Mouse (Mus musculus): Measurements from ENCODE around the gene 1700012B09Rik.

Gene 1700012B09Rik

GRCm38 (mm10) chr9:14770803-14771471 lies at the start of gene 1700012B09Rik:
Gene 1700012B09Rik, minus strand, starts transcription at chr9:14771030.
- peak; percentile 30 for DNase-seq

- DNase-seq, result no peak
These were observed 39.3 kb upstream of the 1700012B09Rik start for GRCm38 (mm10) chr9:14810111-14810510.

- no peak for DNase-seq
These were observed 36.0 kb upstream of the 1700012B09Rik start for GRCm38 (mm10) chr9:14806786-14807185.

GRCm38 (mm10) chr9:14805714-14806113 lies 34.9 kb upstream of the 1700012B09Rik start:
- DNase-seq, result no peak

- DNase-seq, result no peak
These were observed 16.5 kb upstream of the 1700012B09Rik start for GRCm38 (mm10) chr9:14787356-14787755.

- DNase-seq, result peak; percentile 90
These were observed 13.5 kb upstream of the 1700012B09Rik start, which contains the start of the genes Mre11a and Ankrd49 for GRCm38 (mm10) chr9:14784039-14785002. Gene Mre11a, plus strand, starts transcription at chr9:14784654. Gene Ankrd49, minus strand, starts transcription at chr9:14784856.

GRCm38 (mm10) chr9:14778341-14778740 lies 7.5 kb upstream of the 1700012B09Rik start:
- no peak for DNase-seq

GRCm38 (mm10) chr9:14773813-14774212 lies 3.0 kb upstream of the 1700012B09Rik start:
- no peak for DNase-seq

GRCm38 (mm10) chr9:14772074-14772473 lies 1.2 kb upstream of the 1700012B09Rik start:
- DNase-seq, result no peak

- no peak for DNase-seq
These were observed 1.0 kb downstream of the 1700012B09Rik start for GRCm38 (mm10) chr9:14769811-14770210.

- DNase-seq, result peak; percentile 74
These were observed 6.1 kb downstream of the 1700012B09Rik start for GRCm38 (mm10) chr9:14764765-14765164.

- no peak for DNase-seq
These were observed 11.6 kb downstream of the 1700012B09Rik start for GRCm38 (mm10) chr9:14759261-14759660.

GRCm38 (mm10) chr9:14758590-14758989 lies 12.2 kb downstream of the 1700012B09Rik start:
- DNase-seq, result no peak

- DNase-seq, result no peak
These were observed 16.4 kb downstream of the 1700012B09Rik start for GRCm38 (mm10) chr9:14754469-14754868.

GRCm38 (mm10) chr9:14753947-14754346 lies 16.9 kb downstream of the 1700012B09Rik start:
- no peak for DNase-seq

GRCm38 (mm10) chr9:14752001-14752522 lies 18.8 kb downstream of the 1700012B09Rik start, which contains the start of gene Fut4:
Gene Fut4, minus strand, starts transcription at chr9:14752393.
- peak; percentile 68 for DNase-seq

- DNase-seq, result peak; percentile 67
These were observed 19.3 kb downstream of the 1700012B09Rik start for GRCm38 (mm10) chr9:14751503-14752000.

GRCm38 (mm10) chr9:14750901-14751502 lies 19.8 kb downstream of the 1700012B09Rik start:
- no peak for DNase-seq

GRCm38 (mm10) chr9:14740151-14740924 lies 30.5 kb downstream of the 1700012B09Rik start, which contains the start of gene Piwil4:
Gene Piwil4, minus strand, starts transcription at chr9:14740733.
- no peak for DNase-seq

GRCm38 (mm10) chr9:14739498-14740150 lies 31.2 kb downstream of the 1700012B09Rik start:
- no peak for DNase-seq

GRCm38 (mm10) chr9:14730941-14731541 lies 39.8 kb downstream of the 1700012B09Rik start:
- peak; percentile 24 for DNase-seq

Measured in thymus, postnatal 4 days (tissue).